Mouse (Mus musculus): ENCODE results near the gene Noto.

Noto gene

GRCm38 (mm10) chr6:85447351-85447750 is 23.7 kb downstream of the Noto start:
- no peak for TF ChIP-seq GATA4 (IDR thresholded peaks at IDR 0.05; ENCODE audit: insufficient replicate concordance, low read length)

GRCm38 (mm10) chr6:85450697-85451663 is 27.3 kb downstream of the Noto start, which contains the start of gene Cct7:
TSS of gene Cct7 (plus strand) at chr6:85451514.
- TF ChIP-seq GATA4 (IDR thresholded peaks at IDR 0.05; ENCODE audit: insufficient replicate concordance, low read length): no peak

- TF ChIP-seq GATA4 (IDR thresholded peaks at IDR 0.05; ENCODE audit: insufficient replicate concordance, low read length): no peak; the same call in 1 of the 2 replicates
These were observed 28.2 kb downstream of the Noto start, which contains the start of gene Pradc1 for GRCm38 (mm10) chr6:85451664-85452410. TSS of gene Pradc1 (minus strand) at chr6:85451970.

- no peak for TF ChIP-seq GATA4 (IDR thresholded peaks at IDR 0.05; ENCODE audit: insufficient replicate concordance, low read length)
These were observed 28.7 kb downstream of the Noto start for GRCm38 (mm10) chr6:85452411-85452665.

- no peak for TF ChIP-seq GATA4 (IDR thresholded peaks at IDR 0.05; ENCODE audit: insufficient replicate concordance, low read length)
These were observed 29.1 kb downstream of the Noto start for GRCm38 (mm10) chr6:85452816-85453215.

- TF ChIP-seq GATA4 (IDR thresholded peaks at IDR 0.05; ENCODE audit: insufficient replicate concordance, low read length): no peak
These were observed 35.9 kb downstream of the Noto start for GRCm38 (mm10) chr6:85459621-85460020.

GRCm38 (mm10) chr6:85465381-85465780 is 41.7 kb downstream of the Noto start:
- no peak for TF ChIP-seq GATA4 (IDR thresholded peaks at IDR 0.05; ENCODE audit: insufficient replicate concordance, low read length)

GRCm38 (mm10) chr6:85469660-85470430 is 46.2 kb downstream of the Noto start:
- TF ChIP-seq GATA4 (IDR thresholded peaks at IDR 0.05; ENCODE audit: insufficient replicate concordance, low read length): no peak

- TF ChIP-seq GATA4 (IDR thresholded peaks at IDR 0.05; ENCODE audit: insufficient replicate concordance, low read length): no peak
These were observed 48.3 kb downstream of the Noto start for GRCm38 (mm10) chr6:85471962-85472361.

GRCm38 (mm10) chr6:85472542-85472941 is 48.9 kb downstream of the Noto start:
- TF ChIP-seq GATA4 (IDR thresholded peaks at IDR 0.05; ENCODE audit: insufficient replicate concordance, low read length): no peak

GRCm38 (mm10) chr6:85475581-85475980 is 51.9 kb downstream of the Noto start:
- TF ChIP-seq GATA4 (IDR thresholded peaks at IDR 0.05; ENCODE audit: insufficient replicate concordance, low read length): no peak

- TF ChIP-seq GATA4 (IDR thresholded peaks at IDR 0.05; ENCODE audit: insufficient replicate concordance, low read length): no peak
These were observed 53.8 kb downstream of the Noto start for GRCm38 (mm10) chr6:85477366-85477917.

GRCm38 (mm10) chr6:85478416-85478815 is 54.7 kb downstream of the Noto start:
- TF ChIP-seq GATA4 (IDR thresholded peaks at IDR 0.05; ENCODE audit: insufficient replicate concordance, low read length): no peak
